Mouse (Mus musculus) bone marrow macrophage, adult 2 months (primary cell): ENCODE measurements around the gene Cytip.

Experiments used
- CTCF ChIP-seq: IDR thresholded peaks from 2 replicates; pipeline ENCODE4 v1.5.1; 2012; ENCODE audit warnings: low read depth, mild to moderate bottlenecking, low read length, moderate library complexity
- POLR2A ChIP-seq: IDR thresholded peaks from 2 replicates; pipeline ENCODE4 v1.6.1; 2012; ENCODE audit warnings: mild to moderate bottlenecking, low read depth, low read length, borderline replicate concordance

- TF ChIP-seq POLR2A (no peak), CTCF (no peak)
Measured at GRCm38 (mm10) chr2:58187310-58188051, 7.9 kb downstream of the Cytip start.
